Mouse (Mus musculus) mouse trophoblast stem cell (cell line): Measurements from ENCODE around the gene Ccr7.

Experiments
- in situ Hi-C, 2 experiments: fragments of 300-500 bp; cut with MseI, MboI; formaldehyde crosslinking; loops; 2 replicates in 1 of 2; 3 replicates in 1 of 2; pipeline ENCODE4 v1.15.1; 2025

The Ccr7 gene

GRCm38 (mm10) chr11:99117907-99118306 is 37.0 kb downstream of the Ccr7 start:
- in situ Hi-C loops, result loop anchor here (5.0 kb wide), 2 partner anchors 76 to 81 kb away; partner anchors contain the start of gene Igfbp4 (in 1 of the 2)

- in situ Hi-C loops, result loop anchor here (5.0 kb wide), 2 partner anchors 74 to 79 kb away; partner anchors contain the start of gene Igfbp4 (in 1 of the 2)
These were observed 38.9 kb downstream of the Ccr7 start for GRCm38 (mm10) chr11:99115940-99116339.

GRCm38 (mm10) chr11:99113111-99113510 is 41.8 kb downstream of the Ccr7 start:
- in situ Hi-C loops, result no loop called here

- in situ Hi-C loops, result no loop called here
These were observed 42.2 kb downstream of the Ccr7 start for GRCm38 (mm10) chr11:99112700-99113099.

GRCm38 (mm10) chr11:99111631-99112030 is 43.2 kb downstream of the Ccr7 start:
- in situ Hi-C loops, result no loop called here

- in situ Hi-C loops, result no loop called here
These were observed 43.7 kb downstream of the Ccr7 start for GRCm38 (mm10) chr11:99111155-99111554.

GRCm38 (mm10) chr11:99110370-99111110 is 44.3 kb downstream of the Ccr7 start:
- in situ Hi-C loops, result no loop called here

- in situ Hi-C loops, result no loop called here
These were observed 46.6 kb downstream of the Ccr7 start for GRCm38 (mm10) chr11:99108296-99108695.

- in situ Hi-C loops, result no loop called here
These were observed 48.7 kb downstream of the Ccr7 start for GRCm38 (mm10) chr11:99105981-99106726.

GRCm38 (mm10) chr11:99104609-99105410 is 50.1 kb downstream of the Ccr7 start:
- in situ Hi-C loops, result no loop called here

GRCm38 (mm10) chr11:99102575-99103270 is 52.2 kb downstream of the Ccr7 start:
- in situ Hi-C loops, result no loop called here

GRCm38 (mm10) chr11:99101693-99102092 is 53.2 kb downstream of the Ccr7 start:
- in situ Hi-C loops, result no loop called here

GRCm38 (mm10) chr11:99100215-99100614 is 54.7 kb downstream of the Ccr7 start:
- in situ Hi-C loops, result no loop called here

GRCm38 (mm10) chr11:99099516-99099915 is 55.4 kb downstream of the Ccr7 start:
- in situ Hi-C loops, result no loop called here

- in situ Hi-C loops, result no loop called here
These were observed 56.0 kb downstream of the Ccr7 start for GRCm38 (mm10) chr11:99098924-99099323.

GRCm38 (mm10) chr11:99096996-99097774 is 57.7 kb downstream of the Ccr7 start:
- in situ Hi-C loops, result no loop called here

GRCm38 (mm10) chr11:99096417-99096816 is 58.5 kb downstream of the Ccr7 start:
- in situ Hi-C loops, result no loop called here

- in situ Hi-C loops, result no loop called here
These were observed 59.1 kb downstream of the Ccr7 start for GRCm38 (mm10) chr11:99095759-99096158.

- in situ Hi-C loops, result no loop called here
These were observed 59.8 kb downstream of the Ccr7 start for GRCm38 (mm10) chr11:99094911-99095676.
